Mouse (Mus musculus) monocyte, adult 2 months (primary cell): Measurements from ENCODE around the gene Muc5ac.

ENCODE experiments used
- DNase-seq, 2 experiments: peaks; one replicate each; pipeline ENCODE4 v3.0.0; 2022; ENCODE audit warnings: low spot score in 2 of 2, low read depth in 1 of 2

Muc5ac gene

GRCm38 (mm10) chr7:141824398-141824797 is 35.6 kb downstream of the Muc5ac start:
- no peak for DNase-seq

- no peak for DNase-seq
Measured at GRCm38 (mm10) chr7:141835941-141836340, 47.2 kb downstream of the Muc5ac start.

GRCm38 (mm10) chr7:141836423-141836822 is 47.7 kb downstream of the Muc5ac start:
- no peak for DNase-seq

GRCm38 (mm10) chr7:141838779-141839178 is 50.0 kb downstream of the Muc5ac start, which contains the start of gene Muc5b:
TSS of gene Muc5b (plus strand) at chr7:141839070.
- no peak for DNase-seq

GRCm38 (mm10) chr7:141840354-141840753 is 51.6 kb downstream of the Muc5ac start:
- DNase-seq = no peak

GRCm38 (mm10) chr7:141861046-141861445 is 72.3 kb downstream of the Muc5ac start:
- DNase-seq = no peak
